Mouse (Mus musculus): ENCODE measurements around the gene Olfr316.

The Olfr316 gene

GRCm38 (mm10) chr11:58799747-58800146 lies 47.2 kb downstream of the Olfr316 start:
- in situ Hi-C loops (cut with MboI; ENCODE audit: low pct_unique_long_range_greater_than_20kb in 1 of 2, low sequenced_read_pairs in 2 of 2, unreplicated experiment in 1 of 2): no loop called here

DNA sequence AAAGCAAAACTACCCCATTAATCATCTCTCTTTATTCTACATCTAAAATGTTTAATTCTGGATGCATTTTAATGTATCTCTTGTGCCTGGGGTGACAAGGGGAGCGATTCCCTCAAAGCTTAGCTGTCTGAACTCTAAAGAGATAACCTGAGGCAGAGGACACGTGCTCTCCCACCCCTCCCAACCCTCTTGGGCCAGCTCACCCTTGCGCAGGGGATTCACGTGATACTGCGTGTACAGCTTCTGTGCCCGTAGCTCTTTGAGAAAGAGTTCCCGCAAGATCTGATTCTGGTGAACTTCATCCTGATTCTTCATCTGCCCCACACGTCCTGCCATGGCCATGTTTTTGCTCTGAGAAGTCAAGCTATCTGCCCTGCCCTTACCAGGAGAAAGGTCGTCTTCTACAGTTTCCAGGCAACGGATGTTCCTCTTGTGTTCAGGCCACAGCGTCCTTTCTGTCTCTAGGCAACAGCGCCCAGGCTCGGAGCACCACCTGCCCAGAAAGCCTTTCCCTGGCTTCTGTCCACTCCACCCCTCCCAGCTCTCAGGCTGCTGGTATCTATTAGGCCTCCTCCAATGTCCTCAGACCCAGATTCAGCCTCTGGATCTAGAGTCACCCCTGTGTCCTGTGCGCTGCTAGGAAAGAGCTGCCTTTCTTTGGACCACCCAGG lies 49.2 kb downstream of the Olfr316 start, which contains the start of gene Fam183b:
Gene Fam183b, minus strand, starts transcription at position 403 of the 671 bp plus-strand sequence.
- in situ Hi-C loops (cut with MboI; ENCODE audit: low pct_unique_long_range_greater_than_20kb in 1 of 2, low sequenced_read_pairs in 2 of 2, unreplicated experiment in 1 of 2): no loop called here

- in situ Hi-C loops (cut with MboI; ENCODE audit: low pct_unique_long_range_greater_than_20kb in 1 of 2, low sequenced_read_pairs in 2 of 2, unreplicated experiment in 1 of 2): no loop called here
These were observed 51.3 kb downstream of the Olfr316 start for GRCm38 (mm10) chr11:58803871-58804270.

GRCm38 (mm10) chr11:58804393-58804792 lies 51.9 kb downstream of the Olfr316 start:
- in situ Hi-C loops (cut with MboI; ENCODE audit: low pct_unique_long_range_greater_than_20kb in 1 of 2, low sequenced_read_pairs in 2 of 2, unreplicated experiment in 1 of 2): no loop called here
